Mouse (Mus musculus) intestine, embryonic 15.5 days (tissue): ENCODE results near the gene Lrrc29. TPM values are rescaled to one million over a fixed set of nuclear protein-coding genes. Genes with fewer than 3 reads are reported as not detected.

ENCODE experiments used
- ATAC-seq: fragments of 200-750 bp; cut with Nextera tagmentation; 2 replicates; pipeline ENCODE4 v1.8.0; 2017; ENCODE audit warnings: moderate TSS enrichment, moderate library complexity
- H3K27ac ChIP-seq: fragments of 300-500 bp; sonication (generic); 2 replicates; pipeline ENCODE4 v1.5.1; 2015; ENCODE audit warnings: mild to moderate bottlenecking, inconsistent platforms
- H3K27me3 ChIP-seq: fragments of 300-500 bp; sonication (generic); replicated peaks from 2 replicates; pipeline ENCODE4 v1.6.1; 2015; ENCODE audit warnings: inconsistent platforms
- H3K36me3 ChIP-seq: fragments of 300-500 bp; sonication (generic); 2 replicates; pipeline ENCODE4 v1.6.1; 2015; ENCODE audit warnings: inconsistent platforms
- H3K4me1 ChIP-seq: fragments of 300-500 bp; sonication (generic); replicated peaks from 2 replicates; pipeline ENCODE4 v1.6.1; 2015; ENCODE audit warnings: inconsistent platforms
- H3K4me2 ChIP-seq: fragments of 300-500 bp; sonication (generic); replicated peaks from 2 replicates; pipeline ENCODE4 v1.6.1; 2015; ENCODE audit warnings: mild to moderate bottlenecking, inconsistent platforms
- H3K4me3 ChIP-seq: fragments of 300-500 bp; sonication (generic); replicated peaks from 2 replicates; pipeline ENCODE4 v1.5.1; 2015; ENCODE audit warnings: inconsistent platforms
- H3K9ac ChIP-seq: fragments of 300-500 bp; sonication (generic); 2 replicates; pipeline ENCODE4 v1.6.1; 2015; ENCODE audit warnings: inconsistent platforms
- H3K9me3 ChIP-seq: fragments of 300-500 bp; sonication (generic); 2 replicates; pipeline ENCODE4 v1.6.1; 2016; ENCODE audit warnings: inconsistent platforms
- WGBS: fragments of 180-500 bp; shearing (Covaris S2); methylation state at CpG from one replicate; pipeline ENCODE4 v1.1.7; 2015; 5-methylcytosine and 5-hydroxymethylcytosine counted together
- polyA plus RNA-seq: library from polyadenylated mRNA; unstranded; fragments of >200 nt; fragmentation: Nextera tagmentation; extraction: Ambion mirVana; gene quantifications from 2 replicates; pipeline ENCODE4 v1.2.1, GENCODE M21; 2015

Lrrc29 gene
- polyA plus RNA-seq, 1 experiment from 2014 or later, result 1.3 TPM

GRCm38 (mm10) chr8:105304325-105305210 lies 21.5 kb downstream of the Lrrc29 start:
- Histone ChIP-seq H3K9ac (no peak overlapping the region), H3K9me3 (no peaks in the 10 kb centered on the region)
- WGBS, result 64% methylated on average over 9 of the region's 9 CpGs

GRCm38 (mm10) chr8:105303874-105304273 lies 22.2 kb downstream of the Lrrc29 start:
- H3K27ac ChIP-seq, result peak overlapping the region; percentile 23; the same call in 1 of the 2 replicates
- ATAC-seq, result no peak
- WGBS, result 76% methylated on average over 9 of the region's 9 CpGs

More at GRCm38 (mm10) chr8:105304325-105305210, 21.5 kb downstream of the Lrrc29 start:
- H3K27ac ChIP-seq, result peak overlapping the region; percentile 67
- ATAC-seq, result peak; percentile 3; the same call in 1 of the 2 replicates
- peak overlapping the region; percentile 66 for H3K4me2 ChIP-seq
- peaks cover 27% of the 10 kb centered on the region for H3K4me1 ChIP-seq
- H3K36me3 ChIP-seq, result peaks cover 49% of the 10 kb centered on the region
- H3K27me3 ChIP-seq, result no peaks in the 10 kb centered on the region
- no peak overlapping the region; the same call in 1 of the 2 replicates for H3K4me3 ChIP-seq

GRCm38 (mm10) chr8:105303396-105303795 lies 22.7 kb downstream of the Lrrc29 start:
- H3K36me3 ChIP-seq, result peaks cover 46% of the 10 kb centered on the region
- WGBS, result 84% methylated on average over 8 of the region's 8 CpGs

More at GRCm38 (mm10) chr8:105303874-105304273, 22.2 kb downstream of the Lrrc29 start:
- Histone ChIP-seq H3K4me1 (peaks cover 29% of the 10 kb centered on the region), H3K9ac (no peak overlapping the region), H3K4me3 (no peak overlapping the region), H3K36me3 (peaks cover 49% of the 10 kb centered on the region), H3K9me3 (no peaks in the 10 kb centered on the region), H3K4me2 (no peak overlapping the region), H3K27me3 (no peaks in the 10 kb centered on the region)

GRCm38 (mm10) chr8:105299962-105300361 lies 26.1 kb downstream of the Lrrc29 start:
- H3K4me3 ChIP-seq, result no peak overlapping the region
- H3K4me2 ChIP-seq, result no peak overlapping the region
- peaks cover 25% of the 10 kb centered on the region for H3K4me1 ChIP-seq
- H3K27me3 ChIP-seq, result no peaks in the 10 kb centered on the region
- H3K36me3 ChIP-seq, result peaks cover 35% of the 10 kb centered on the region
- H3K27ac ChIP-seq, result no peak overlapping the region
- H3K9ac ChIP-seq, result no peak overlapping the region
- 88% methylated on average over 8 of the region's 8 CpGs for WGBS
- ATAC-seq, result peak; percentile 15; the same call in 1 of the 2 replicates
- no peaks in the 10 kb centered on the region for H3K9me3 ChIP-seq

More at GRCm38 (mm10) chr8:105303396-105303795, 22.7 kb downstream of the Lrrc29 start:
- Histone ChIP-seq H3K4me2 (no peak overlapping the region), H3K9me3 (no peaks in the 10 kb centered on the region), H3K27me3 (no peaks in the 10 kb centered on the region), H3K9ac (no peak overlapping the region), H3K27ac (no peak overlapping the region), H3K4me1 (peaks cover 34% of the 10 kb centered on the region), H3K4me3 (no peak overlapping the region)
- no peak for ATAC-seq

- no peak for ATAC-seq
- H3K27ac ChIP-seq, result no peak overlapping the region
- peaks cover 13% of the 10 kb centered on the region for H3K4me1 ChIP-seq
- H3K4me3 ChIP-seq, result peak overlapping the region; percentile 92
- H3K27me3 ChIP-seq, result no peaks in the 10 kb centered on the region
- H3K9me3 ChIP-seq, result no peaks in the 10 kb centered on the region
- H3K9ac ChIP-seq, result peak overlapping the region; percentile 85
- peaks cover 29% of the 10 kb centered on the region for H3K36me3 ChIP-seq
- 52% methylated on average over 18 of the region's 18 CpGs for WGBS
- H3K4me2 ChIP-seq, result peak overlapping the region; percentile 85
These were observed 27.5 kb downstream of the Lrrc29 start for GRCm38 (mm10) chr8:105298351-105299252.

GRCm38 (mm10) chr8:105297511-105298192 lies 28.4 kb downstream of the Lrrc29 start, which contains the start of gene E2f4:
TSS of gene E2f4 (plus strand) at chr8:105297663.
- Histone ChIP-seq H3K36me3 (peaks cover 24% of the 10 kb centered on the region), H3K4me2 (peak within 1 kb of the TSS; percentile 85), H3K9ac (peak within 1 kb of the TSS; percentile 85), H3K4me1 (peaks cover 13% of the 10 kb centered on the region), H3K9me3 (no peaks in the 10 kb centered on the region), H3K27ac (peak within 1 kb of the TSS; percentile 54), H3K27me3 (no peaks in the 10 kb centered on the region), H3K4me3 (peak within 1 kb of the TSS; percentile 92)
- WGBS, result under 1% methylated on average over 58 of the region's 58 CpGs
- ATAC-seq, result peak; percentile 93

GRCm38 (mm10) chr8:105295895-105296573 lies 30.0 kb downstream of the Lrrc29 start, which contains the start of gene Exoc3l:
TSS of gene Exoc3l (minus strand) at chr8:105296101.
- H3K9ac ChIP-seq, result 0 out of 2 replicates have a peak within 1 kb of the TSS, but pooled peaks have one; percentile 31

GRCm38 (mm10) chr8:105295256-105295655 lies 30.8 kb downstream of the Lrrc29 start:
- Histone ChIP-seq H3K4me3 (no peak overlapping the region), H3K9me3 (no peaks in the 10 kb centered on the region), H3K4me2 (peak overlapping the region; percentile 19; the same call in 1 of the 2 replicates), H3K4me1 (peaks cover 19% of the 10 kb centered on the region), H3K36me3 (peaks cover 5% of the 10 kb centered on the region), H3K27me3 (peaks cover 6% of the 10 kb centered on the region), H3K9ac (no peak overlapping the region), H3K27ac (no peak overlapping the region)
- WGBS, result 72% methylated on average over 11 of the region's 11 CpGs
- no peak for ATAC-seq

More at GRCm38 (mm10) chr8:105295895-105296573, 30.0 kb downstream of the Lrrc29 start, which contains the start of gene Exoc3l:
- H3K4me2 ChIP-seq, result peak within 1 kb of the TSS; percentile 85
- H3K4me3 ChIP-seq, result peak within 1 kb of the TSS; percentile 92
- H3K36me3 ChIP-seq, result peaks cover 13% of the 10 kb centered on the region
- 60% methylated on average over 11 of the region's 11 CpGs for WGBS
- no peak for ATAC-seq
- H3K4me1 ChIP-seq, result peaks cover 13% of the 10 kb centered on the region
- no peaks in the 10 kb centered on the region for H3K27me3 ChIP-seq
- no peaks in the 10 kb centered on the region for H3K9me3 ChIP-seq
- no peak within 1 kb of the TSS for H3K27ac ChIP-seq

- Histone ChIP-seq H3K27me3 (peaks cover 11% of the 10 kb centered on the region), H3K9ac (no peak overlapping the region), H3K4me2 (0 out of 2 replicates have a peak overlapping the region, but pooled peaks have one; percentile 19), H3K9me3 (no peaks in the 10 kb centered on the region), H3K4me1 (peaks cover 22% of the 10 kb centered on the region), H3K36me3 (peaks cover under 1% of the 10 kb centered on the region; the same call in 1 of the 2 replicates), H3K4me3 (no peak overlapping the region), H3K27ac (no peak overlapping the region)
- 68% methylated on average over 9 of the region's 9 CpGs for WGBS
- ATAC-seq, result no peak
These were observed 31.3 kb downstream of the Lrrc29 start for GRCm38 (mm10) chr8:105294776-105295175.

GRCm38 (mm10) chr8:105293405-105293804 lies 32.7 kb downstream of the Lrrc29 start:
- Histone ChIP-seq H3K36me3 (no peaks in the 10 kb centered on the region), H3K27ac (no peak overlapping the region), H3K27me3 (peaks cover 11% of the 10 kb centered on the region), H3K9me3 (no peaks in the 10 kb centered on the region), H3K9ac (no peak overlapping the region), H3K4me1 (peaks cover 14% of the 10 kb centered on the region), H3K4me3 (no peak overlapping the region), H3K4me2 (no peak overlapping the region)
- 70% methylated on average over 19 of the region's 19 CpGs for WGBS
- ATAC-seq, result no peak

- Histone ChIP-seq H3K36me3 (no peaks in the 10 kb centered on the region), H3K4me3 (no peak overlapping the region), H3K27me3 (peaks cover 11% of the 10 kb centered on the region), H3K9me3 (no peaks in the 10 kb centered on the region), H3K4me1 (peaks cover 11% of the 10 kb centered on the region), H3K9ac (no peak overlapping the region), H3K27ac (no peak overlapping the region), H3K4me2 (no peak overlapping the region)
- no peak for ATAC-seq
- WGBS, result 82% methylated on average over 7 of the region's 7 CpGs
These were observed 33.6 kb downstream of the Lrrc29 start for GRCm38 (mm10) chr8:105292471-105292870.
